Mouse (Mus musculus): ENCODE measurements at regions not wholly inside any gene's neighbourhood (a gene's known extent, or its start where the extent isn't known, plus 50 kb on each side); places are given as distances from the start of the nearest gene placed in this dataset.

GRCm38 (mm10) chr15:15082577-15083128, 1645.9 kb upstream of the Cdh9 start:
- peak; percentile 3 for DNase-seq (ENCODE audit: low read depth, low spot score)

GRCm38 (mm10) chr15:15088696-15089095, 1639.9 kb upstream of the Cdh9 start:
- DNase-seq (ENCODE audit: low read depth, low spot score), result peak; percentile 34

- DNase-seq (ENCODE audit: low read depth, low spot score), result peak; percentile 49
Observed at GRCm38 (mm10) chr15:15089783-15090182, 1638.8 kb upstream of the Cdh9 start.

GRCm38 (mm10) chr15:15091531-15092290, 1636.8 kb upstream of the Cdh9 start:
- peak; percentile 60 for DNase-seq (ENCODE audit: low read depth, low spot score)

- no peak for DNase-seq (ENCODE audit: low read depth, low spot score)
Observed at GRCm38 (mm10) chr15:15097391-15097790, 1631.2 kb upstream of the Cdh9 start.

GRCm38 (mm10) chr15:15102185-15102584, 1626.4 kb upstream of the Cdh9 start:
- DNase-seq (ENCODE audit: low read depth, low spot score), result no peak

GRCm38 (mm10) chr15:15120109-15120508, 1608.4 kb upstream of the Cdh9 start:
- no peak for DNase-seq (ENCODE audit: low read depth, low spot score)

- no peak for DNase-seq (ENCODE audit: low read depth, low spot score)
Observed at GRCm38 (mm10) chr15:15148791-15149190, 1579.8 kb upstream of the Cdh9 start.

GRCm38 (mm10) chr15:15155422-15155821, 1573.1 kb upstream of the Cdh9 start:
- DNase-seq (ENCODE audit: low read depth, low spot score), result no peak

- no peak for DNase-seq (ENCODE audit: low read depth, low spot score)
Observed at GRCm38 (mm10) chr15:15170387-15170786, 1558.2 kb upstream of the Cdh9 start.

GRCm38 (mm10) chr15:15220296-15220695, 1508.3 kb upstream of the Cdh9 start:
- no peak for DNase-seq (ENCODE audit: low read depth, low spot score)

GRCm38 (mm10) chr15:15229926-15230325, 1498.6 kb upstream of the Cdh9 start:
- DNase-seq (ENCODE audit: low read depth, low spot score), result no peak

GRCm38 (mm10) chr15:15238309-15238708, 1490.2 kb upstream of the Cdh9 start:
- peak; percentile 15 for DNase-seq (ENCODE audit: low read depth, low spot score)

Data from R1 (cell line).